Mouse (Mus musculus): ENCODE results near the gene Dlg2. TPM values are rescaled to one million over a fixed set of nuclear protein-coding genes. Genes with fewer than 3 reads are reported as not detected.
"Not testable (repeated sequence)": the region's sequence is repeated elsewhere in the genome, so short reads cannot be mapped to it uniquely, and the experiment has no call there.

Dlg2 gene
- polyA plus RNA-seq, 1 experiment from 2014 or later, result 7.2 TPM

GRCm38 (mm10) chr7:90843345-90844293, 367.1 kb downstream of the Dlg2 start:
- H3K4me2 ChIP-seq (replicated peaks), result no peak overlapping the region
- H3K36me3 ChIP-seq, result no peaks in the 10 kb centered on the region
- 56% methylated on average over 5 of the region's 5 CpGs for WGBS
- no peaks in the 10 kb centered on the region for H3K9me3 ChIP-seq (replicated peaks)
- no peak overlapping the region for H3K9ac ChIP-seq
- ATAC-seq (ENCODE audit: insufficient number of reproducible peaks, low FRiP score, low TSS enrichment, low read depth), result no peak
- no peak overlapping the region for H3K27ac ChIP-seq (replicated peaks)
- H3K4me3 ChIP-seq (replicated peaks), result no peak overlapping the region
- H3K27me3 ChIP-seq, result no peaks in the 10 kb centered on the region
- no peaks in the 10 kb centered on the region for H3K4me1 ChIP-seq

- H3K9me3 ChIP-seq (replicated peaks); H3K4me1 ChIP-seq; H3K9ac ChIP-seq; H3K36me3 ChIP-seq; H3K4me2 ChIP-seq (replicated peaks); H3K27me3 ChIP-seq; H3K27ac ChIP-seq (replicated peaks); H3K4me3 ChIP-seq (replicated peaks); ATAC-seq (ENCODE audit: insufficient number of reproducible peaks, low FRiP score, low TSS enrichment, low read depth): not testable (repeated sequence)
- WGBS, result 60% methylated on average over 4 of the region's 4 CpGs
Observed at GRCm38 (mm10) chr7:90876796-90877195, 400.3 kb downstream of the Dlg2 start.

- ATAC-seq (ENCODE audit: insufficient number of reproducible peaks, low FRiP score, low TSS enrichment, low read depth), result no peak
- Histone ChIP-seq H3K9me3 (replicated peaks) (no peaks in the 10 kb centered on the region), H3K27me3 (no peaks in the 10 kb centered on the region), H3K4me2 (replicated peaks) (no peak overlapping the region), H3K4me3 (replicated peaks) (no peak overlapping the region), H3K9ac (no peak overlapping the region), H3K4me1 (peaks cover 5% of the 10 kb centered on the region), H3K27ac (replicated peaks) (no peak overlapping the region), H3K36me3 (no peaks in the 10 kb centered on the region)
- 44% methylated on average over 3 of the region's 3 CpGs for WGBS
Observed at GRCm38 (mm10) chr7:90882740-90883139, 406.3 kb downstream of the Dlg2 start.

GRCm38 (mm10) chr7:90886396-90887006, 410.0 kb downstream of the Dlg2 start:
- no peak for ATAC-seq (ENCODE audit: insufficient number of reproducible peaks, low FRiP score, low TSS enrichment, low read depth)
- Histone ChIP-seq H3K27ac (replicated peaks) (no peak overlapping the region), H3K27me3 (no peaks in the 10 kb centered on the region), H3K4me2 (replicated peaks) (peak overlapping the region; percentile 67), H3K9me3 (replicated peaks) (no peaks in the 10 kb centered on the region), H3K36me3 (no peaks in the 10 kb centered on the region), H3K4me1 (peaks cover 5% of the 10 kb centered on the region), H3K4me3 (replicated peaks) (peak overlapping the region; percentile 38), H3K9ac (no peak overlapping the region)
- WGBS, result under 1% methylated on average over 13 of the region's 13 CpGs

- Histone ChIP-seq H3K4me1 (peaks cover 5% of the 10 kb centered on the region), H3K9me3 (replicated peaks) (no peaks in the 10 kb centered on the region), H3K4me3 (replicated peaks) (peak overlapping the region; percentile 38), H3K27ac (replicated peaks) (no peak overlapping the region), H3K9ac (no peak overlapping the region), H3K27me3 (no peaks in the 10 kb centered on the region), H3K4me2 (replicated peaks) (peak overlapping the region; percentile 67), H3K36me3 (no peaks in the 10 kb centered on the region)
- ATAC-seq (ENCODE audit: insufficient number of reproducible peaks, low FRiP score, low TSS enrichment, low read depth), result no peak; the same call in 1 of the 2 replicates
- under 1% methylated on average over 21 of the region's 21 CpGs for WGBS
Observed at GRCm38 (mm10) chr7:90887007-90887720, 410.7 kb downstream of the Dlg2 start.

GRCm38 (mm10) chr7:90927441-90927840, 451.0 kb downstream of the Dlg2 start:
- WGBS, result 73% methylated on average over 4 of the region's 4 CpGs
- H3K36me3 ChIP-seq, result no peaks in the 10 kb centered on the region
- no peak for ATAC-seq (ENCODE audit: insufficient number of reproducible peaks, low FRiP score, low TSS enrichment, low read depth)

GRCm38 (mm10) chr7:90940726-90941125, 464.3 kb downstream of the Dlg2 start:
- 78% methylated on average over 5 of the region's 5 CpGs for WGBS
- Histone ChIP-seq H3K27me3 (no peaks in the 10 kb centered on the region), H3K4me1 (no peaks in the 10 kb centered on the region), H3K9me3 (replicated peaks) (no peaks in the 10 kb centered on the region), H3K4me3 (replicated peaks) (no peak overlapping the region), H3K27ac (replicated peaks) (no peak overlapping the region), H3K9ac (no peak overlapping the region), H3K4me2 (replicated peaks) (no peak overlapping the region), H3K36me3 (no peaks in the 10 kb centered on the region)
- no peak for ATAC-seq (ENCODE audit: insufficient number of reproducible peaks, low FRiP score, low TSS enrichment, low read depth)

More at GRCm38 (mm10) chr7:90927441-90927840, 451.0 kb downstream of the Dlg2 start:
- H3K4me2 ChIP-seq (replicated peaks), result no peak overlapping the region
- H3K9me3 ChIP-seq (replicated peaks), result no peaks in the 10 kb centered on the region
- no peak overlapping the region for H3K27ac ChIP-seq (replicated peaks)
- H3K27me3 ChIP-seq, result no peaks in the 10 kb centered on the region
- H3K4me3 ChIP-seq (replicated peaks), result no peak overlapping the region
- H3K4me1 ChIP-seq, result no peaks in the 10 kb centered on the region
- no peak overlapping the region for H3K9ac ChIP-seq

GRCm38 (mm10) chr7:90947073-90947472, 470.6 kb downstream of the Dlg2 start:
- H3K9me3 ChIP-seq (replicated peaks), result no peaks in the 10 kb centered on the region
- no peak overlapping the region for H3K9ac ChIP-seq
- H3K4me3 ChIP-seq (replicated peaks), result no peak overlapping the region
- H3K27me3 ChIP-seq, result no peaks in the 10 kb centered on the region
- ATAC-seq (ENCODE audit: insufficient number of reproducible peaks, low FRiP score, low TSS enrichment, low read depth), result no peak
- no peaks in the 10 kb centered on the region for H3K4me1 ChIP-seq
- WGBS, result 80% methylated on average over 8 of the region's 8 CpGs
- H3K27ac ChIP-seq (replicated peaks), result no peak overlapping the region
- H3K36me3 ChIP-seq, result no peaks in the 10 kb centered on the region
- H3K4me2 ChIP-seq (replicated peaks), result no peak overlapping the region

GRCm38 (mm10) chr7:90949212-90949611, 472.7 kb downstream of the Dlg2 start:
- H3K36me3 ChIP-seq, result no peaks in the 10 kb centered on the region
- no peak overlapping the region for H3K27ac ChIP-seq (replicated peaks)
- no peak overlapping the region for H3K9ac ChIP-seq
- no peaks in the 10 kb centered on the region for H3K9me3 ChIP-seq (replicated peaks)
- H3K27me3 ChIP-seq, result no peaks in the 10 kb centered on the region
- H3K4me3 ChIP-seq (replicated peaks), result no peak overlapping the region
- WGBS, result 88% methylated on average over 5 of the region's 5 CpGs
- no peak overlapping the region for H3K4me2 ChIP-seq (replicated peaks)
- no peaks in the 10 kb centered on the region for H3K4me1 ChIP-seq
- no peak for ATAC-seq (ENCODE audit: insufficient number of reproducible peaks, low FRiP score, low TSS enrichment, low read depth)

GRCm38 (mm10) chr7:90977241-90977640, 500.8 kb downstream of the Dlg2 start:
- no peak for ATAC-seq (ENCODE audit: insufficient number of reproducible peaks, low FRiP score, low TSS enrichment, low read depth)
- Histone ChIP-seq H3K9ac (no peak overlapping the region), H3K9me3 (replicated peaks) (no peaks in the 10 kb centered on the region), H3K4me1 (no peaks in the 10 kb centered on the region), H3K27me3 (no peaks in the 10 kb centered on the region), H3K4me2 (replicated peaks) (no peak overlapping the region), H3K36me3 (no peaks in the 10 kb centered on the region), H3K27ac (replicated peaks) (no peak overlapping the region), H3K4me3 (replicated peaks) (no peak overlapping the region)

GRCm38 (mm10) chr7:90982069-90982468, 505.6 kb downstream of the Dlg2 start:
- H3K4me1 ChIP-seq, result no peaks in the 10 kb centered on the region
- no peaks in the 10 kb centered on the region for H3K36me3 ChIP-seq
- H3K27ac ChIP-seq (replicated peaks), result no peak overlapping the region
- ATAC-seq (ENCODE audit: insufficient number of reproducible peaks, low FRiP score, low TSS enrichment, low read depth), result no peak
- no peak overlapping the region for H3K4me2 ChIP-seq (replicated peaks)
- H3K4me3 ChIP-seq (replicated peaks), result no peak overlapping the region
- H3K9me3 ChIP-seq (replicated peaks), result no peaks in the 10 kb centered on the region
- H3K27me3 ChIP-seq, result no peaks in the 10 kb centered on the region
- no peak overlapping the region for H3K9ac ChIP-seq
